Mouse (Mus musculus) left cerebral cortex, postnatal 10 days (tissue): ENCODE results near the gene Pcca. TPM values are rescaled to one million over a fixed set of nuclear protein-coding genes. Genes with fewer than 3 reads are reported as not detected.

Source experiments
- total RNA-seq, 2 experiments: library from RNA; stranded (reverse); gene quantifications; 2 replicates each; pipeline ENCODE4 v1.2.3; 2021

Gene Pcca
- total RNA-seq, 2 experiments from 2014 or later, result 35.5 to 38.2 TPM

Other genes starting within 250 kb of the Pcca start
- gene Gm5089, start 83.2 kb upstream of the Pcca start, total RNA-seq, result under 1 TPM in 1 of 2 experiments, not detected in 1; 0.16 TPM
- 1 to 10 TPM; 3.0 to 3.9 TPM for gene Zic5, start 68.6 kb upstream of the Pcca start, total RNA-seq
- 10 to 100 TPM; 16.4 to 19.0 TPM for gene Zic2, start 58.9 kb upstream of the Pcca start, total RNA-seq
- not detected for gene Gm10837, start 43.7 kb upstream of the Pcca start, total RNA-seq